Mouse (Mus musculus) cerebellum, postnatal 36 days (tissue): ENCODE results near the gene Tmem41a.

Experiments
- DNase-seq, 2 experiments: peaks; one replicate each; pipeline ENCODE4 v3.0.0; 2021 to 2022; ENCODE audit warnings: mixed read lengths in 2 of 2

Tmem41a gene

DNA sequence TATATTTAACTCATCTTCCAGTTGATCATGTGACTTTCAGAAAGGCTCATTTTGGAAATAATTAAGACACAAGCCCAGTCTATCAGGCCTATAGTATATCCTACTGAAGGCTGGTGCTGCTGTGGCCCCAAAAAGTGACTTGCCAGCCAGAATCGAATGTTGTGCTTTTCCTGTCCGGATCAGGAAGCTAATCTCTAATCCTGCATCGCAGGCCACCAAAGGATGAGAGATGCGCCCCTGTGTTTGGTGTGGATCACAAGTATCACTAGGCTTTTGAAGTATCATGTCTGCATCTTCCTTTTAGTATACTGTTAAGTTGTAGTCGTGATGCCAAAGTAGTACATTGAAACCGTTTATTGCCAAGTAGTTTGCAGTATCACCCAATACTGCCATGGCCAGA lies 53.5 kb downstream of the Tmem41a start:
- no peak for DNase-seq

DNA sequence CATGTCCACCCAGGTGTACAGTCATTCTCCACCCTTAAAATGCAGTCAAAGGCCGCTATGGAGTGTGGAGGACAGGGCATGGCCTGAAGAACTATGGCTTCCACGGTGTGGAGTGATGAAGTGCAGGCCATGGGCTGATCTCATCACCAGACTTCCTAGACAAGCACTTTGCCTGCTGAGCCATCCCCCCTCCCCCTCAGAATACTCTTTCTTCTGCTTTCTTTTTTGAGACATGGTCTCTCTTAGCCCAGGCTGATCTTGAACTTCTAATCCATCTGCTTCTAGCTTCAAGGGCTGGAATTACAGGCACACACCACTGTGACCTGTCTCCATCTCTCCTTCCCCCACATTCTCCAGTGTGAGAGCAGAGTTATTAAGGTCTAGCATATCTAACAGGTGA lies 59.8 kb downstream of the Tmem41a start:
- DNase-seq = no peak
